Mouse (Mus musculus) layer of hippocampus, adult 2 months (tissue): ENCODE data around the gene Bpnt1. TPM values are rescaled to one million over a fixed set of nuclear protein-coding genes. Genes with fewer than 3 reads are reported as not detected.

Source experiments
- DNase-seq, 2 experiments: peaks; one replicate each; pipeline ENCODE4 v3.0.0; 2022; ENCODE audit warnings: low spot score in 2 of 2
- H3K27ac ChIP-seq: fragments of 200-600 bp; 2 replicates; pipeline ENCODE4 v1.8.1; 2022
- H3K4me3 ChIP-seq: fragments of 200-600 bp; 2 replicates; pipeline ENCODE4 v1.8.1; 2022; ENCODE audit warnings: mild to moderate bottlenecking
- CTCF ChIP-seq: fragments of 200-600 bp; conservative IDR thresholded peaks from 2 replicates; pipeline ENCODE4 v1.8.1; 2022; ENCODE audit warnings: antibody characterized with exemption, mild to moderate bottlenecking, moderate library complexity
- long read RNA-seq, 2 experiments: library from polyadenylated mRNA; stranded (forward); transcript quantifications; one replicate each; pipeline ENCODE4 v2.0.0; 2021; ENCODE audit warnings: borderline mapping rate in 2 of 2
- total RNA-seq, 2 experiments: library from RNA; stranded (reverse); gene quantifications; 2 replicates each; pipeline ENCODE4 v1.2.3; 2021

The Bpnt1 gene
- total RNA-seq, result 10 to 100 TPM; 65.2 to 74.8 TPM
- long read RNA-seq, experiment 1, transcript Bpnt1-205 (10 exons, 1,226 nt), result major isoform, 18 of 37 reads
- long read RNA-seq, experiment 1, transcript Bpnt1-201 (9 exons, 2,200 nt), result minor isoform, 11 of 37 reads
- long read RNA-seq, experiment 1, partial matches to known transcripts, result 2 of 37 reads
- long read RNA-seq, experiment 1, other reads (novel, unspliced or antisense), result 6 of 37 reads
- long read RNA-seq, experiment 2, transcript Bpnt1-205 (10 exons, 1,226 nt), result major isoform, 21 of 46 reads
- long read RNA-seq, experiment 2, transcript Bpnt1-201 (9 exons, 2,200 nt), result minor isoform, 8 of 46 reads
- long read RNA-seq, experiment 2, partial matches to known transcripts, result 7 of 46 reads
- long read RNA-seq, experiment 2, other reads (novel, unspliced or antisense), result 9 of 46 reads

GRCm38 (mm10) chr1:185331983-185332430 is at the start of gene Bpnt1:
Gene Bpnt1 (plus strand): TSS chr1:185332149.
- no peak for TF ChIP-seq CTCF
- DNase-seq, result peak; percentile 89 to 92
- H3K4me3 ChIP-seq, result peak within 1 kb of the TSS; percentile 68
- peak within 1 kb of the TSS; percentile 94 for H3K27ac ChIP-seq

GRCm38 (mm10) chr1:185282846-185283245 is 49.1 kb upstream of the Bpnt1 start:
- no peak for DNase-seq

GRCm38 (mm10) chr1:185283247-185283646 is 48.7 kb upstream of the Bpnt1 start:
- TF ChIP-seq CTCF, result no peak
- no peak overlapping the region for H3K27ac ChIP-seq
- H3K4me3 ChIP-seq, result no peak overlapping the region
- DNase-seq, result no peak

More at GRCm38 (mm10) chr1:185282846-185283245, 49.1 kb upstream of the Bpnt1 start:
- no peak for TF ChIP-seq CTCF
- H3K4me3 ChIP-seq, result no peak overlapping the region
- H3K27ac ChIP-seq, result no peak overlapping the region

GRCm38 (mm10) chr1:185284740-185285139 is 47.2 kb upstream of the Bpnt1 start:
- DNase-seq, result peak; percentile 41 to 62
- Histone ChIP-seq H3K27ac (no peak overlapping the region), H3K4me3 (no peak overlapping the region)
- no peak for TF ChIP-seq CTCF

GRCm38 (mm10) chr1:185285171-185285570 is 46.8 kb upstream of the Bpnt1 start:
- no peak overlapping the region for H3K4me3 ChIP-seq
- no peak for DNase-seq
- no peak overlapping the region for H3K27ac ChIP-seq
- no peak for TF ChIP-seq CTCF

GRCm38 (mm10) chr1:185287066-185287465 is 44.9 kb upstream of the Bpnt1 start:
- DNase-seq, result no peak
- Histone ChIP-seq H3K4me3 (no peak overlapping the region), H3K27ac (no peak overlapping the region)
- no peak for TF ChIP-seq CTCF

GRCm38 (mm10) chr1:185289231-185289630 is 42.7 kb upstream of the Bpnt1 start:
- Histone ChIP-seq H3K4me3 (no peak overlapping the region), H3K27ac (no peak overlapping the region)
- DNase-seq, result no peak
- no peak for TF ChIP-seq CTCF

GRCm38 (mm10) chr1:185291336-185291735 is 40.6 kb upstream of the Bpnt1 start:
- Histone ChIP-seq H3K4me3 (no peak overlapping the region), H3K27ac (no peak overlapping the region)
- DNase-seq, result no peak
- TF ChIP-seq CTCF, result no peak

- no peak for TF ChIP-seq CTCF
- no peak for DNase-seq
These were observed 39.1 kb upstream of the Bpnt1 start for GRCm38 (mm10) chr1:185292646-185293360.

GRCm38 (mm10) chr1:185296850-185297249 is 35.1 kb upstream of the Bpnt1 start:
- Histone ChIP-seq H3K27ac (no peak overlapping the region), H3K4me3 (no peak overlapping the region)
- DNase-seq, result no peak
- no peak for TF ChIP-seq CTCF

More at GRCm38 (mm10) chr1:185292646-185293360, 39.1 kb upstream of the Bpnt1 start:
- H3K4me3 ChIP-seq, result no peak overlapping the region
- no peak overlapping the region for H3K27ac ChIP-seq

- no peak for TF ChIP-seq CTCF
- no peak for DNase-seq
These were observed 33.5 kb upstream of the Bpnt1 start for GRCm38 (mm10) chr1:185298496-185298895.

GRCm38 (mm10) chr1:185302816-185303215 is 29.1 kb upstream of the Bpnt1 start:
- DNase-seq, result no peak
- no peak for TF ChIP-seq CTCF
- no peak overlapping the region for H3K27ac ChIP-seq
- H3K4me3 ChIP-seq, result no peak overlapping the region

More at GRCm38 (mm10) chr1:185298496-185298895, 33.5 kb upstream of the Bpnt1 start:
- Histone ChIP-seq H3K27ac (no peak overlapping the region), H3K4me3 (no peak overlapping the region)

- no peak for TF ChIP-seq CTCF
- Histone ChIP-seq H3K27ac (no peak overlapping the region), H3K4me3 (no peak overlapping the region)
- DNase-seq, result no peak
These were observed 25.1 kb upstream of the Bpnt1 start for GRCm38 (mm10) chr1:185306836-185307235.
